Mouse (Mus musculus) right cerebral cortex, adult 2 months (tissue): ENCODE measurements around the gene Nup50.
A peak's percentile ranks its signal among the peaks of the same experiment; 100 is the strongest.
"Not testable (repeated sequence)": the region's sequence is repeated elsewhere in the genome, so short reads cannot be mapped to it uniquely, and the experiment has no call there.

ENCODE experiments used
- DNase-seq, 2 experiments: peaks; one replicate each; pipeline ENCODE4 v3.0.0; 2021 to 2022; ENCODE audit warnings: low spot score in 2 of 2

Nup50 gene

DNA sequence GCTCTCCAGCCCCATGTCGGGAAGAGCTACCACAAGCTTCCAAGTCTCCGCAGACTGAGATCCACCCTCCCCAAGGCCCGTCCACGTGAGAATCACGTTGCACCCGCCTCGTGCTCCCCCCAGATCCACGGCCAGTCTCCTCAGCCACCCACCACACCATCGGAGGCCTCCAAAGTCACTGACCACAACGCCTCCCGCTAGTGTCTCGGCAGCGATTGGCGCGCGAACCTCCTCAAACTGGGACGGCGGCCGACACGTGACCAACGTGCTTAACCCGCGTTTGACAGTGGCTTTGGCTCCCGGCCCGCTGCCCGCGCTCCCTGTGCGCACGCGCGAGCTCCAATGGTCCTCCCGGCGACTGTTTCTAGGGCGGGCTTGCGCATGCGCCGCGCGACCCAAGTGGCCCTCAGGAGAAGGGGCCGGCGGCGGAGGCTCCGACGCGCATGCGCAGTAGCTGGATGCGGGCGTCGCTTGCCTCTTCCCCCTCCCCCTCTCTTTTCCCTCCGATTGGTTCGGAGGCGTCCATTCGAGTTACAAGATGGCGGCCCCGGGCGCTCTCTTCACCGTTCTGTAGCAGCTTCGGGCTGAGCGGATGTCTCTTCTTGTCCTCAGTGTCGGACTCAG lies at the start of gene Nup50:
TSS of gene Nup50 (plus strand) at position 528 of the 624 bp plus-strand sequence.
- DNase-seq = peak; percentile 100

DNA sequence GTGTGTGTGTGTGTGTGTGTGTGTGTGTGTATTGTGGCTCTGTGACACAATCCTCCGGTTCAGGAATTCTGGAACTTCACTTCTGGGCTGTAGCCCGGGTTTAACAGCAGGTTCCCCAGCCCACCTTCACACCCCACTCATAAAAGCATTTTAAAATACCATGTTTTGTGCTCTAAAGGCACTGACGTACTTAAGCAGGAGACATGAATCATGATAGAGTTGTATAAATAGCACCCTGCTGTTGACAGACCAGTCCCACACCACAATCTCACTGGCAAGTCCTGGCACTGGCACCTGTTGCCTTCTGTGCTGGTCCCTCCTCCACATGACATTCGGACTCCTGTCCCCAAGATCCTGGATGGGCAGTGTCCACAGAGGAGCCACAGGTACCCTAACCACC lies 49.3 kb upstream of the Nup50 start:
- DNase-seq = peak; percentile 61 to 70

DNA sequence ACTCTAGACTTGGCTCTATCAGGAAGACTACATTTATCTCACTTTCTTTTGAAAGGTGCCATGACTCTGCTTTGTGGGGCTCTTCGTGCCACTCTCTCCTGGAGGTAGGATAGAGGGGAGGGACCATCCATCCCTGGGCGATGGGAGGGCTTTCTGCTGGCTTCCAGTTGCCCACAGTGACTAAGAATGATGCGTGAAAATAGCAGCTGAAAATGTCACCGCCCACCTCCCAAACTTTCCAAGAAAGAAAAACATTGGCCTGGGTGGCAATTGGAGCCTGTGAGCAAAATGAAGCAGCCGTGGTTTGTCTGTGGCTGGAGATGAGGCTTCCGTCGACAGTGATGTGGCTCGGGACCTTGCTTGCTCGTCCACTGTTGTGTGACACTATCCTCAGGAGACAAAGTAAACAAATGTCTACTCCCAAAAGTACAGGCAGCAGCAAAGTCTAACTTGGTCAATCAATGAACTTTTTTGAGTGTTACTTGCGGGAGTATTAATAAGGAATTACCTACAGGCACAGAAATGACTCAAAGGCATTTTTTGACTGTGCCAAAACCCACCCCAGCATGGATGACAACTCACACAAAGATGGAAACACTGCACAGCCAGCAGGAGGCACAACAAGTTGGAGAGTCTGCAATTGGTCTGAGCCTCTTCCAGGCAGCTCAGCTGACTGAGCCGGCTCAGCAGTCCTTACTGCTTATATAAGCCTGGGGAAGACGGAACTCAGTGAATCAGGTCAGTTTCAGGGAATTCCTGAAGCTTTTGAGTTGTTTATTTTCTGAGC lies 46.0 kb upstream of the Nup50 start:
- DNase-seq = peak; percentile 76

DNA sequence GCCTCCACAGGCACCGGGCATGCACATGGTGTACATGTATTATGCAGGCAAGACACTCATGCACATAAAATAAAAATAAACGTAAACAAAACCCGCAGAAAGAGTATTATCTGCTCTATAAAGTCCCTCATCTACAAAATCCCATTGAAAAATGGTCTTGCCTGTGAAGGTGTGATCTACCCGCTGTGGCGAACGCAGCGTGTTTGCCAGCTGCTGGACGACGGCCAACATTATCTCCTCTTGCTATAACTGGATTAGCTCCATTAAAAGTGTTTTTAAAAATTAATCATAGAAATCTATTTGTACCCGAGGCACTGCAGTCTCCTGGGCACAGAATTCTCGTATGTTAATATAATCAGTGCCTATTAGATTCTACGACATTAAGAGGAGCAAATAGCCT lies 35.1 kb upstream of the Nup50 start:
- peak in 1 of 2 experiments; percentile 23 for DNase-seq

DNA sequence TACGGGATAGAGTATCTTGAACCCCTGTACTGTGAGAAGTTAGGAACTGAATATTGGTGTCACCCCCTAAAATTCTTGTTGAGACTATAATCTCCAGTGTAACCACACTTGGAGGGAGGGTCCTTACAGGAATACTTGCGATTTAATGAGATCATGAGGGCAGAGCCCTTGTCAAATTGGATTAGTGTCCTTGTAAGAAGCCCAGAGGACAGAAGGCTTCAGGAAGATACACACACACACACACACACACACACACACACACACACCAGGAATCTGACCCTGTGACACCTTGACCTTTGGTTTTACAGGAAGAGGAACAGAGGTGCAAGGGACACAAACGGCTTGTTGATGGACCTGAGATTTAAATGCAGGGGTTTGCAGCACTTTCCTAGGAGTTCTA lies 32.0 kb upstream of the Nup50 start:
- no peak for DNase-seq

DNA sequence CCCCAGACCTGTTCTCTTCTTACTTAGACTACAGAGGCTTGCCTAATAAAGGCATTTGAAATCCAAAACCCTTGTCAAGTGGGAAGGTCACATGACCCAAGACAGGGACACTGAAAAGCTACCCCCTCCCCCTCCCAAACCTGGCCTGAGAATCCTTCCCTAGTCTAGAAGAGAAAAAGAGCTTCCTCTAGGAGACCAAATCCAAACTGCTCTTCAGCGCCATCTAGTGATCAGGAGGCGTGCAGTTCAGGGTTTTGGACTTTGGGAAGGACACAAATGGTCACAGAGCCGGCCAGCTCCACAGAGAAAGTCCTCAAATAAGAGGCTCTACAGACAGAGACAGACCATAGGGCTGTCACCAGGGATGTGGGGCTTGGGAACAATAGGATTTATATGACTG lies 31.6 kb upstream of the Nup50 start:
- DNase-seq = peak; percentile 81 to 83

DNA sequence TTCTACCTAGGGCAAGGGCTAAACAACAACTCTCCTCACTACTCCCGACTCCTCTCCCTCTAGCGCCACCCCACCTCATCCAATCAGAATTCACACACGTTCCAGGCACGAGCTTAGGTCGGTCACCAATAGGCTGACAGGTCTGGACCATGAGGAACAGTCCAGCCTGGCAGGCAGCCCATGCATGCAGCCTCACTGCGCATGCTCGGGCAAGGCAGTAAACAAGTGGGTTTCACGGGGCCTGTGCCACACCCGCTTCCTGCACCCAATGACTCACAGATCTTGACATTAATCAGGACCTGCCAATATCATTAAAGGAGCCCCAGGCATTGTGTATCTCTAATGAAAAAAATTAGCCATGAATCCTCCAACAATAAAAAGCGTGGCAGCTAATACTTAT lies 27.0 kb upstream of the Nup50 start:
- DNase-seq = not testable (repeated sequence)

DNA sequence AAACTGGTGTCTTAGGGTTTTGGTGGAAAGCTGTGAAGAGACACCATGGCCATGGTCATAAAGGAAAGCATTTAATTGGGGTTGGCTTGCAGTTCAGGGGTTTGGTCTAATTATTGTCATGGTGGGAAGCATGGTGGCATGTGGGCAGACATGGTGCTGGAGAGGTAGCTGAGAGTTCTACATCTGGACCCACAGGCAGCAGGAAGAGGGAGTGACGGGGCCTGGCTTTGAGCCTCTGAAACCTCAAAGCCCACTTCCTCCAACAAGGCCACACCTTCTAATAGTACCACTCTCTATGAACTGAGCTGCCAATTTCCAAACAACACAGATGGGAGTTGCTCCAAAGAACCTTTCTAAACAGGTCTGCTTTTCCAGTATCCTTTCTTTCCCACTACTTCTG lies 26.5 kb upstream of the Nup50 start:
- no peak for DNase-seq

DNA sequence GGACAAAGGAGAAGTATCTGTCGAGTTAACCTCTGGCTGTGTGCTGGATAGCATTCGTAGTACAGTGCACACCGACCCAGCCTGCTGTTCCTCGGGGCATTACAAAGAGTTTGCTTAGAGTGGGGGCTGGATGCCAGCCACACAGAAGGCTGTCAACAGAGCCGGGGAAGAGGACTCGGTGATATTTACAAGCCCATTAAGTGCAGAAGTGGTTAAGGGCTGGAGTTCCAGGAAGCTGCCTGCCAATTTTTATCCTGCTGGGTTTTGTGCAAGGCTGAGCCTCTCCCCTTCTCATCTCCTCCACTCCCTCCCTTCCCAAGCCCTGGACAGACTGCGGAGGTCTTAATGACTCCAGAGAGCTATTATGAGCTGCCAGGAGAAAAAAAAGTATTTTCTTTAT lies 25.1 kb upstream of the Nup50 start:
- DNase-seq = no peak

DNA sequence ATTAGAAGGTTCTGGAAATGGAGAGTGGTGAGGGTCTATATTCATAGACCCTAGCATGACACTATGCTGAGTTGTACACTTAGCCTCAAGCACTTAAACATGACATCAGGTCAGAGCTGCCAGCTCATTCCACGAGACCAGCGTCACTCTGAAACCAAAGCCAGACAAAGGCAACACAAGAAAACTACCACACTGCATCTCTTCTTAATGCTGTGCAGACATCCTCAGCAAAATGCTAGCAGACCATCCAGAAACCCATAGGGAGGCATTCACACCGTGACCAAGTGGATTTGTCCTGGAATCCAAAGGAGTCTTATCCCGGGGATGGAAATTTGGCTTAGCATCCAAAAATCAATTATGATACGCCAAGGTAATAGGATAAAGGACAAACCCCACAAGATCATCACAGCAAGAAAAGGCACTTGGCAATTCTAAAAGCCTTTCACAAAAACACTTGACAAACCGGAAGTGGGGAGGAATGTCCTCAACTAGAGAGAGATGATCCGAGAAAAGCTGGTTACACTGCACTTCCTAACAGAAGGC lies 19.3 kb upstream of the Nup50 start:
- no peak for DNase-seq

DNA sequence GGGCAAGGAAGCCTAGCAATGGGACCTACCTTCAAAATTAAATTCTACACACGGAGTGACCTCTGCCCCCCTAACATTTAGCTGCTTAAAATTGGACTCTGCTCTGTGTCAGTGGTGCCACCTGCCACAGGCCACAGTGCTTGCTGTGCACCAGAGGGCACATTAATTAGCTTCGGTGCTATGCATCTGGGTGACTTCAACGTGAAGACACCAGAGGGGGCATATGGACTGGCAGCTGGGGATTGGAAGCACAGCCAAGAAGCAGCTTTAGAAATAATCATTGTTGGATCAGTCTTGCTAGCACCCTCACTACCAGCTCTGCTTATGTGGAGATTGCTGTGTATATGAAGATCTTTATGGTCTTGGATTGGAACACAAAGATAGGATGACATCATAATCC lies 10.0 kb upstream of the Nup50 start:
- no peak for DNase-seq

DNA sequence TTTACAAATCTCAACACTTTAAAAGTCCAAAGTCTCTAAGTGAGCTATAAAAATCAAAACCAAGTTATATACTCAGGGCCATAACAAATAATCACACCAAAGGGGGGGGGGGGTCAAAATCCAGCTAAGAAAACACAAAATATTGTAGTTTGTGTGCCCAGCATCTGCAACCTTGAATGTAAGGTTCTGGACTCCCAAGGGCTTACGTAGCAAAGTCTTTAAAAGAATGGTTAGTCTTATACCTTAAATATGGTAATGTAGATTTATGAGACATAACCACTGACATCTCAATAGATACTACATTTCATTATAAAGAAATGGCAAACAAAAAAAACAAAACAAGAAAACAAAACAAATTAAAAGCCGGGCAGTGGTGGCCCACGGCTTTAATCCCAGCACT lies 3.3 kb upstream of the Nup50 start, which contains the start of gene Gm29666:
TSS of gene Gm29666 (minus strand) at position 101 of the 400 bp plus-strand sequence.
- no peak for DNase-seq

DNA sequence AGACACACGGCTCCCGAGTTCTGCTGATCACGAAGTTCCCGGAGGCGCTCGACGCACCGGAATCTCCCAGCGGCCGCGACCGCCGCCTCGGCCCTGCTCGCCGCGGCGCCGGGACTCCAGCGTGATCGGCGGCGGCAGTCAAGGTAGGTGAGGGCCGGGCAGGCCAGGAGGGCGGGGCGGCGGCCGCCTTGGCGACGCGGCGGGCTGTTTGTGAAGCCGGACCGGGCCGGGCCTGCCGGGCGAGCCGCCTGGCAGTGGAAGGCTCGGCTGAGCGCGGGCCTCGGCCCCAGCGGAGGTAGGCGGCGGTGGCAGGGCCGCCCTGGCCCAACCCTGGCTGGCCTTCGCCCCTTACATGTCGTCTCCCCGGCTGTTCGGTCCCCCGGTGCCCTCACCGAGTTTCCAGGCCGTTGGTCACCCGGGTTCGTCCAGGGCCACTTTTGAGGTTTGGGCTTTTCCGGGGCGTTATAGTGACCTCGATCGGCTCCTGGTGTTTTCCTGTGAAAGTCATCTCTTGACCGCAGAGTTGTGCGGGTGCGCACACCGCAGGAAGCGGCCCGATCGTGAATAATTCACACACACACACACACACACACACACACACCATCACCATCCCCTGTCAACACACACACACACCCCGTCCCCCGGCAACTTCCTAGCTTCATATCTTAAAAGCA lies 434 bp downstream of the Nup50 start:
- DNase-seq = no peak

DNA sequence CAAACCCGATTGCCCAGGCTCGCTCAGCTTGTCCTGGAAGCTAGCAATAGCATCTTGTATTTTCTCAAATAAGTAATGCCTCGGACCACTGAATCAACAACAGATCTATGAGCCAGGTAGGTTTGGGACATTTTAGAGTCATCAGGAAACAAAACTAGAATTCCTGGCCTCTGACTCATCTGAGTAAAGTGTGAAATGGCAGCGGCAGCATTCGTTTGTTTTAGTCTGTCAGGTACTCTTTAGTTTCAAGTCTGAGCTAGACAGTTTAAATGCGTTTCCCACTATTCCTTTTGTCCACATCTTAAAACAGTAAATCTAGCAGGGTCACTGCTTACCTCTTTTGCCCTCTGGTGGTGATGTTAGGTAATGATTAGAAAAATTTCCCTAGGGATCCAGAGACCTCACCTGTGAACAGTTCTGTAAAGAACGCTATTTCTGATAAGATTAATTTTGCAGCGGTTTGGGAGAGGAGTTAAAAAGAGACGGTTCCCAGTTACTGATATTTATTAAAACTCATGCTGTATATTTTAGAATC lies 1.6 kb downstream of the Nup50 start:
- DNase-seq = no peak

DNA sequence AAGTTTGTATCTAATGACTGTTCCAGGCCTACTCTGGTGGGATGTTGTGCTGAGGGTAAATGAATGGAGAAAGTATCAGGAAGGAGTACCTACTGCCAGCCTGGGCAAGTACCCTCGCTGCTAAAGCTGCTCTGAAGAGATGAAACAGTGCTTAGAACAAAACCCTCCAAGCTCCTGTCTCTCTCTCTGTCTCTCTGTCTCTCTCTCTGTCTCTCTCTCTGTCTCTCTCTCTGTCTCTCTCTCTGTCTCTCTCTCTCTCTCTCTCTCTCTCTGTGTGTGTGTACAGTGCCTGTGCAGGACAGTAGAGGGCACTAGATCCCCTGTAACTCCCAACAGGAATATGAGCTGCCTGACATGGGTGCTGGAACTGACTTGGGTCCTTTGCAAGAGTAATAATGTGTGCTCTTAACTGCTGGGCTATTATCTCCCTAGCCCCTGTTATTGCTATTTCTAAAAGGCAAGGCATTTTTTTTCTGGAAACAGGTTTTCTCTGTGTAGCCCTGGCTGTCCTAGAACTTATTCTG lies 2.3 kb downstream of the Nup50 start:
- no peak for DNase-seq

DNA sequence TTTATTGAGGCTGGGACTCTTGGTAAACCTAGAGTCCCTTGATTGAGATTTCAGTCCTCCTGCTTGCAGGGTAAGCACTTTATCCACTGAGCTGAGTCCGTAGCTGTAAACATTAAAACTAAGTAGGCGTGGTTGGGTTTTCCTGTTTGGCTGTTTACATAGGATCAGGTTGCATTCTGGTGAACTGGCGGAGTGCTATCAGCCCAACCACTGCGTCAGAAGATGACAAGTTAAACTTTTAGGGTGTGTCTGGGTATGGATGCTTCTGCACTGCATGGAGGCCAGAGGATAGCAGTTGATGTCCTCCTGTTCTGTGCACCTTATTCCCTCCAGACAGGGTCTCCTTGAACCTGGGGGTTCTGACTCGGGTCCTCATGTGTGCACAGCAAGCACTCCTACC lies 9.1 kb downstream of the Nup50 start:
- no peak for DNase-seq

DNA sequence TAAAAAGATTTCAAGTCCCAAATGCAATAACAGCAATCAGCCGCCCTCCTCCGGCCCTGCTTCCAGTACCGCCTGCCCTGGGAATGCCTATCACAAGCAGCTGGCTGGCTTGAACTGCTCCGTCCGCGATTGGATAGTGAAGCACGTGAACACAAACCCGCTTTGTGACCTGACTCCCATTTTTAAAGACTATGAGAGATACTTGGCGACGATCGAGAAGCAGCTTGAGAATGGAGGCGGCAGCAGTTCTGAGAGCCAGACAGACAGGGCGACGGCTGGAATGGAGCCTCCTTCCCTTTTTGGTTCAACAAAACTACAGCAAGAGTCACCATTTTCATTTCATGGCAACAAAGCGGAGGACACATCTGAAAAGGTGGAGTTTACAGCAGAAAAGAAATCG lies 11.7 kb downstream of the Nup50 start:
- peak; percentile 59 to 66 for DNase-seq

DNA sequence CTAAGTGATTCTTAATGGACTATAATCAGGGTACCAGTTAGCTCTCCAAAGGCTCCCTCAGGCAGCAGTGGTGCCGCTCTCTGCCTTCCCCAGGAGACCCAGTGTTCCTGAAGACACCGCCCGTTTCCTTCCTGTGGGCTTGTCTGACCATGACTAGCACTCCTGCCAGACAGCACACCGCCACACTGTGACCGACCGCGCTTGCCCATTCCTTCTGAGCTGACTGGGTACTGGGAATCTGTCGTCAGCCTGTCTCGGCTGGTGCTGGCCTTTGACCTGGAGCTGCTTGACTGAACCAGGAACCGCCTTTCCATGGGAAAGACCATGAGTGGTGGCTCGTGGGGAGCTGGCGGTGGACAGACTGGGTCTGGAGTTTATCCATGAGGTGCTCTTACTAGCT lies 16.9 kb downstream of the Nup50 start:
- DNase-seq = no peak

DNA sequence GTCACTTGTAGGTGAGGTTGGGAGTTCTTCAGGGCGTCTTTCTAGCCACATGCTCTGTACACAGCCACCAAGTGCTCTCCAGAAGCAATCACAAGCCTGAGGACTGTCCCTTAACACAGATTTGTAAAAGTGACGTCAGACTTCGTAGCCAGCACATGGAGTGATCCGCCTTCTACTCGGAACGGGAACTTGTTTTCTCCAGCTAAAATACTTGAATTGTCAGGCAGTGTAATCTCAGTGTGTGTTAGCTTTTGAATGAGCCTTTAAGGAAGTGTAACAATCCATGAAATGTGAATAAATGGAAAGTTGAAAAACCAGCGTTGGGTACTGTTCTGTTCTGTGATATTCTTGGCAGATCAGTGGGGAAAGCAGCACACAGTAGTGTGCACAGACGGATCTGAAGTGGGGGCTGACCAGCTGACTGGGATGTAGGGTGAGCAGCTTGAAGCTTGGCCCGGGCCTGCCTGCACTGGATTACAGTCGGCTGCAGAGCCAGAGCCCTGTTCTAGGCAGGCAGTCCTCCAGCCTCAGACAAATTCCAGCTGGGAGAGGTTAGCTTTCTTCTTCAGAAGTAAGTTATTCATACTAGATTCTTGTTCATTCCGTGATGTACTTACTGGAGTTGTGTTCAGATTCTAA lies 19.6 kb downstream of the Nup50 start:
- DNase-seq = peak in 1 of 2 experiments; percentile 64

DNA sequence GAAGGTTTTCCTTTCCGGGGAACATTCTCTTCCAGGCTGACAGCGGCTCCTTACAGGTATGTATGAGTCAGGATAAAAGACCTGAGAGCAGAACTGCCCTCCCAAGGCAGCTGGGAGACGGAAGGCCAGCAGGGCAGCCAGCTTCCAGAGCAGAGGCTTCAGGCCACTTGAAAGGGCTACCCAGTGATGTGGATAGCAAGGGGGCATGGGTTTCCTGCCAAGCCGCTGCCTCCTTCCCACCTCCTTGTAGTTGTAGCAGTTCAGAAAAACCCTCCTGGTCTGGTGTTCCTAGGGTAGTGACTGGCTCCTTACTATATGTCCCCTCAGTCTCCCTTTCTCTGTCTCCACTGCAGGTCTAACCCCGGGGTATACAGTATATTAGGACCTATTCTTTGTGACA lies 21.1 kb downstream of the Nup50 start:
- DNase-seq = no peak

DNA sequence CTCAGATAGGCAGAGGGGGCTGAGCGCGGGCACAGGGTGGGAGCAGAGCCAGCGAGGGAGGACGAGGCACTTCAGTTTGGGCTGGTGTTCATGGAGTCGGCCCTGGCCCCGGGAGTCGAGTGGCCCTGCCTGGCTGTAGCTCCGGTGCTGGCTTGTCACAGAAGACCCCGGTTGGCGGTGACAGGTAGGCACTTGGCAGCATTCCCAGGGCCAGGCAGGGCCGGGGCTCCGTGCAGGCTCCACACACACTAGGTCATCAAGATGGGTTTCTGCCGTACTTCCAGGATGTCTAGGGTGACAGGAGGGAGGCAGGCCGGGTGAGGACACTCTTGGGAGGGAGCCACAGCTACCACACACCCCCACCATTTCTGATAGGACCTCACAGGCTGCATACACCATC lies 25.8 kb downstream of the Nup50 start:
- no peak for DNase-seq

DNA sequence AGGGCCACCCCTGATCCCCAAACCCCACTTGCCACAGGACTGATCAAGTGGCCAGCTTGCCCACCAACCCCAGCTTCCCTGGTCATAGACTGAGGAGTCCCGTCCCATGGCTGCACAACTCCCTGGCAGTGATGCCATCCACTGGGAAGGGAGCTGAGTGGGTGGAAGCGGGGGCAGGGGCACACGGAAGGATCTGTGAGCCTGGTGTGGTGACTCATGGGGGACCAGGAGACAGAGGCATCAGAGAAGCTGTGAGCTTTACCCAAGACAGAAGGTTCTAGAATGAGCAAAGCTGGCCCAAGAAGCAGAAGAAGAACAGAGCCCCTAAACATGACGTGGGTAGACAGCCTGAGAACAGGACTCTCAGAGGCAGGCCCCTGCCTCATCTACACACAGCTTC lies 26.8 kb downstream of the Nup50 start:
- peak; percentile 69 to 73 for DNase-seq
